ENCODE assay signal across 8 mouse cellular contexts in genomic region chr1:18057646-18058210, GRCm38 (mm10).
DNase-seq lines count a peak whose midpoint lies in the region; ATAC-seq lines count a peak whose summit lies in the region.

No protein-coding gene starts in this region.

- DNase-seq in left cerebral cortex, postnatal 4 days, result peak; percentile 25
- DNase-seq in left cerebral cortex, adult 9 months (ENCODE audit: low spot score in 2 of 2), result no peak
- no peak for DNase-seq in lung, postnatal 4 days
- no peak for DNase-seq in gastrocnemius, adult 18-20 months (ENCODE audit: low spot score)

- H3K4me3 ChIP-seq in embryonic facial prominence, embryonic 15.5 days (replicated peaks), result peak overlapping the region; percentile 52
- peak overlapping the region; percentile 49 for H3K4me3 ChIP-seq in intestine, embryonic 15.5 days (replicated peaks)
- H3K4me3 ChIP-seq in neural tube, embryonic 14.5 days (ENCODE audit: low read depth, low read length), result peak overlapping the region; percentile 60

- peaks cover 7% of the 10 kb centered on the region; the same call in 1 of the 2 replicates for H3K4me1 ChIP-seq in embryonic facial prominence, embryonic 15.5 days
- 0 out of 2 replicates have a peak, but pooled peaks cover 5% of the 10 kb centered on the region for H3K4me1 ChIP-seq in intestine, embryonic 15.5 days (replicated peaks)
- H3K4me1 ChIP-seq in neural tube, embryonic 14.5 days (ENCODE audit: control insufficient read depth, insufficient read depth, low read length), result 0 out of 2 replicates have a peak, but pooled peaks cover 3% of the 10 kb centered on the region

- H3K4me2 ChIP-seq in embryonic facial prominence, embryonic 15.5 days (replicated peaks), result peak overlapping the region; percentile 99
- H3K4me2 ChIP-seq in intestine, embryonic 15.5 days (replicated peaks), result peak overlapping the region; percentile 95
- peak overlapping the region; percentile 74 for H3K4me2 ChIP-seq in neural tube, embryonic 14.5 days (ENCODE audit: low read depth, low read length)

- intact Hi-C loops in left cerebral cortex, postnatal 4 days (cut with DNase I), result no loop called here

- no peak overlapping the region for H3K27ac ChIP-seq in embryonic facial prominence, embryonic 15.5 days (replicated peaks)
- no peak overlapping the region for H3K27ac ChIP-seq in intestine, embryonic 15.5 days
- no peak overlapping the region for H3K27ac ChIP-seq in neural tube, embryonic 14.5 days (ENCODE audit: low read depth, low read length)

- peak overlapping the region; percentile 34 for H3K9ac ChIP-seq in embryonic facial prominence, embryonic 15.5 days
- H3K9ac ChIP-seq in intestine, embryonic 15.5 days, result 0 out of 2 replicates have a peak overlapping the region, but pooled peaks have one; percentile 31
- peak overlapping the region; percentile 78 for H3K9ac ChIP-seq in neural tube, embryonic 14.5 days (replicated peaks; ENCODE audit: low read depth, low read length)

- ATAC-seq in embryonic facial prominence, embryonic 15.5 days (ENCODE audit: insufficient number of reproducible peaks, low FRiP score, low TSS enrichment, low read depth), result no peak
- ATAC-seq in intestine, embryonic 15.5 days, result no peak; the same call in 1 of the 2 replicates
- peak; percentile 55 for ATAC-seq in neural tube, embryonic 14.5 days (ENCODE audit: low read depth)
- no peak for ATAC-seq in megakaryocyte progenitor cell, adult 5-6 weeks (replicated peaks; ENCODE audit: poor library complexity)

- no peaks in the 10 kb centered on the region for H3K36me3 ChIP-seq in embryonic facial prominence, embryonic 15.5 days
- H3K36me3 ChIP-seq in intestine, embryonic 15.5 days, result no peaks in the 10 kb centered on the region
- H3K36me3 ChIP-seq in neural tube, embryonic 14.5 days (ENCODE audit: control insufficient read depth, insufficient read depth, low read length), result no peaks in the 10 kb centered on the region

- WGBS in embryonic facial prominence, embryonic 15.5 days, result 2% methylated on average over 26 of the region's 26 CpGs
- 1% methylated on average over 26 of the region's 26 CpGs for WGBS in intestine, embryonic 15.5 days
- under 1% methylated on average over 26 of the region's 26 CpGs for WGBS in neural tube, embryonic 14.5 days

- H3K27me3 ChIP-seq in embryonic facial prominence, embryonic 15.5 days, result peaks cover 32% of the 10 kb centered on the region
- H3K27me3 ChIP-seq in intestine, embryonic 15.5 days (replicated peaks), result peaks cover 28% of the 10 kb centered on the region
- H3K27me3 ChIP-seq in neural tube, embryonic 14.5 days (ENCODE audit: control insufficient read depth, insufficient read depth, low read length), result peaks cover 32% of the 10 kb centered on the region

- no peaks in the 10 kb centered on the region for H3K9me3 ChIP-seq in embryonic facial prominence, embryonic 15.5 days (replicated peaks)
- H3K9me3 ChIP-seq in intestine, embryonic 15.5 days, result no peaks in the 10 kb centered on the region
- no peaks in the 10 kb centered on the region for H3K9me3 ChIP-seq in neural tube, embryonic 14.5 days (ENCODE audit: control insufficient read depth, low read length)
